Mouse (Mus musculus): Measurements from ENCODE around the gene Tbck. TPM values are rescaled to one million over a fixed set of nuclear protein-coding genes. Genes with fewer than 3 reads are reported as not detected.

The Tbck gene
- polyA plus RNA-seq, 1 experiment from 2014 or later: 14.5 TPM

DNA sequence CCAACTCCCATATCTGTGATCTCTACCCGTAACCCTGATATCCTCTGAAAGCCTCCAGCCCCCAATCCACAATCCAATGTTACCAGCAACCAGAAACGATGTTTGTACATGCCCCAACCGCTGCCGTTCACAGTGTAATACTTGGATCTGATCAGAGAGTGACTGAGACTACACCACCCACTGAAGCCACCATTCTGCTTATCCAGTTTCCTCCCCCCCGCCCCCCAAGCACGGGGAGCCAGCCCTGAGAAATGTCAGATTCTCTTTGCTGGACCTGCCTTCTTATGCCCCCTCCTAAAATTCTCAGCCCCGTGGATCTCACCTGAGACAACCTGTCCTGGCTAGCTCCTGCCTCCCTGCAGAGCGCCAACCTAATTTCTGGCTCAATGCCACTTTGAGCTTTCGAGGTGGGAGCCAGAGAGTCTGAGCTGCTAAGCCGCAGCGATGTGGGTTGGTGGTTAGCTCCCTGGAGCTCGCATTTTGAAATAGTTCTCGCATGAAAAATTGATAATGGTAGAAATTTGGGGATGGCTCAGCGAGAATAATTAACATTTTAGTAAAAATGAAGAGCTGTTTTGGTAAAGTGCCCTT is 180.5 kb downstream of the Tbck start:
- Histone ChIP-seq H3K9me3 (replicated peaks; ENCODE audit: control insufficient read depth, low read length) (no peaks in the 10 kb centered on the region), H3K27ac (ENCODE audit: low read length) (no peak overlapping the region), H3K4me1 (ENCODE audit: control insufficient read depth, insufficient read depth, low read length) (peaks cover 8% of the 10 kb centered on the region), H3K4me2 (ENCODE audit: low read depth, low read length) (no peak overlapping the region), H3K36me3 (ENCODE audit: control insufficient read depth, insufficient read depth) (no peaks in the 10 kb centered on the region), H3K4me3 (ENCODE audit: low read length) (no peak overlapping the region), H3K27me3 (ENCODE audit: control insufficient read depth, insufficient read depth, low read length) (no peaks in the 10 kb centered on the region), H3K9ac (ENCODE audit: low read length) (no peak overlapping the region)
- ATAC-seq (replicated peaks; ENCODE audit: extremely low read depth, insufficient read depth, low FRiP score): no peak
- WGBS: 65% methylated on average over 14 of the region's 14 CpGs

DNA sequence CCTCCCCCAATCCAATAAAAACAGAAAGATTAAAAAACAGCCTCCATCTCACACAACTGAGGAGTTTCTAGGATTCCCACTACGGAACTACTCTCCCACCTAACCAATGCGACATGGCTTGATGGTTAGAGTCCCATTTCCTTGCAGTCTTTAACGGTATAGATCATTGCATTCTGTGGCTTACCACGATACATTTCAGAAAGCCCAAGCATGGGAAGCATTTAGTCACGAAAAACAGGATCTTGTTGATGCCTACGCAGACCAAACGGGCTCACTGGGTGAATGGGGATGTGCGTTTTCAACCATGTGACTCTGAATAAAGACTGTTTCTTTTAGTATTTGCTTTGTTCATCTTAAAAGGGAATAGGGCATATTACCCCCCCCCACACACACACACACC is 181.0 kb downstream of the Tbck start:
- no peak for ATAC-seq (replicated peaks; ENCODE audit: extremely low read depth, insufficient read depth, low FRiP score)

DNA sequence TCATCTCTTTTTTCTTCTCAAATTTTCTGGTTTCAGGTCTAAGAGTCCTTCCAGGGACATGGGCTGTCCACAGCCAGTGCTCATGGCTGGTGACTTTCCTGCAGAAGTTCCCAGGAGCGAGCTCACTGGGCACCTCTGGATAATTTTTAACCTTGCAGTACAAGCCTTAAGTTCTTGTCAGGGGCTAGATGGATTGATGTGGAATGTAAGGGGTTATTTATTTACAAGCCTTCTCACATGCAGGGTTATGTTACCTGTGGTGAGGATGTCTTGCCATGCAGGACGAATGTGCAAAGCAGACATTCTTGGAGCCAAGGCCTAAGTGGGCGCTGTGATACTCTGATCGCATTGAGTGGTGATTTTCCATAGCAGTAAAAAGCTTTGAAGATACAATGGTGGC is 181.7 kb downstream of the Tbck start:
- H3K9me3 ChIP-seq (replicated peaks; ENCODE audit: control insufficient read depth, low read length): no peaks in the 10 kb centered on the region
- H3K27ac ChIP-seq (ENCODE audit: low read length): no peak overlapping the region
- H3K4me3 ChIP-seq (ENCODE audit: low read length): no peak overlapping the region
- no peaks in the 10 kb centered on the region for H3K27me3 ChIP-seq (ENCODE audit: control insufficient read depth, insufficient read depth, low read length)
- H3K36me3 ChIP-seq (ENCODE audit: control insufficient read depth, insufficient read depth): no peaks in the 10 kb centered on the region
- H3K4me2 ChIP-seq (ENCODE audit: low read depth, low read length): no peak overlapping the region
- 88% methylated on average over 4 of the region's 4 CpGs for WGBS
- no peak for ATAC-seq (replicated peaks; ENCODE audit: extremely low read depth, insufficient read depth, low FRiP score)
- no peak overlapping the region for H3K9ac ChIP-seq (ENCODE audit: low read length)
- H3K4me1 ChIP-seq (ENCODE audit: control insufficient read depth, insufficient read depth, low read length): peaks cover 6% of the 10 kb centered on the region

More for the DNA sequence above, 181.0 kb downstream of the Tbck start:
- Histone ChIP-seq H3K36me3 (ENCODE audit: control insufficient read depth, insufficient read depth) (no peaks in the 10 kb centered on the region), H3K27me3 (ENCODE audit: control insufficient read depth, insufficient read depth, low read length) (no peaks in the 10 kb centered on the region), H3K9ac (ENCODE audit: low read length) (no peak overlapping the region), H3K9me3 (replicated peaks; ENCODE audit: control insufficient read depth, low read length) (no peaks in the 10 kb centered on the region), H3K4me1 (ENCODE audit: control insufficient read depth, insufficient read depth, low read length) (peaks cover 8% of the 10 kb centered on the region), H3K4me3 (ENCODE audit: low read length) (no peak overlapping the region), H3K4me2 (ENCODE audit: low read depth, low read length) (no peak overlapping the region), H3K27ac (ENCODE audit: low read length) (no peak overlapping the region)
- 78% methylated on average over 8 of the region's 8 CpGs for WGBS

DNA sequence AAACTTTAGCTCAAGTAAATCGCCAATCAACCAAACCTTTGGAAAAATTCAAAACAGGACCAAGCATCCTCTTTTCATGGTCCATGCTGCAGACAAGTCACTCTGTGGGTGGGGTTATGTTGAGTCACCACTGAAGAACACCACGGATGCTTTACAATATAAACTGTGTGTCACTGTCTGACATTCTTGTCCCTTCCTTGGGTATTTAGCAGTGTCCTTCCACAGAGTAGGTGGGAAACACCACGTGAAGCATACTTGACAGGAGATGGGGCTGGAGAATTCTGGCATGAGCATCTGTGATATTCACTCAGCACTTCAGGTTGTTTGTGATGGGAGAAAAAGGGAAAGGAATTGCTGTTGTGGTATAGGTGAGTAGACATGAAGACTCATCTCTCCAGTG is 183.0 kb downstream of the Tbck start:
- Histone ChIP-seq H3K36me3 (ENCODE audit: control insufficient read depth, insufficient read depth) (no peaks in the 10 kb centered on the region), H3K4me3 (ENCODE audit: low read length) (no peak overlapping the region), H3K4me1 (ENCODE audit: control insufficient read depth, insufficient read depth, low read length) (peaks cover 6% of the 10 kb centered on the region), H3K4me2 (ENCODE audit: low read depth, low read length) (no peak overlapping the region), H3K27ac (ENCODE audit: low read length) (no peak overlapping the region), H3K9me3 (replicated peaks; ENCODE audit: control insufficient read depth, low read length) (no peaks in the 10 kb centered on the region), H3K27me3 (ENCODE audit: control insufficient read depth, insufficient read depth, low read length) (no peaks in the 10 kb centered on the region), H3K9ac (ENCODE audit: low read length) (no peak overlapping the region)
- WGBS: 74% methylated on average over 3 of the region's 3 CpGs
- ATAC-seq (replicated peaks; ENCODE audit: extremely low read depth, insufficient read depth, low FRiP score): no peak

DNA sequence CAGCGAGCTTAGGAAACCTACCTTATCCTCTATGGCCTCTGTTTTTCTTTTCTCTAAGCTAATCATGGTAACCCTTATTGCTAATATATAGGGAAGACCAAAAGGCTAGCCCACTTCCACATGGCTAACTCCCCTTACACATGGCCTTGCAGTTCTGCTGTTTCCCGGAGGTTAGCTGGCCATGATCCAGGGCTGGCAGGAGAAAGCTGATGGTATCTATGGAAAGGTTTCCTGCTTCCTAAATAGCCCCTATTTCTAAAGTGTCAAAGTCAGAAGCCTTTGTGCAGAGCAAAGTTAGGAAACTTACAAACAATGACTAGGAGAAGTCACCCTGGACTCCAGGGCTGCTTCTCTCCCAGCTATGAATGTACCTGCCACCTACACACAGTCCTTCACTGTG is 184.9 kb downstream of the Tbck start:
- Histone ChIP-seq H3K27me3 (ENCODE audit: control insufficient read depth, insufficient read depth, low read length) (no peaks in the 10 kb centered on the region), H3K4me3 (ENCODE audit: low read length) (no peak overlapping the region), H3K9me3 (replicated peaks; ENCODE audit: control insufficient read depth, low read length) (no peaks in the 10 kb centered on the region), H3K27ac (ENCODE audit: low read length) (no peak overlapping the region), H3K4me1 (ENCODE audit: control insufficient read depth, insufficient read depth, low read length) (peaks cover 6% of the 10 kb centered on the region), H3K9ac (ENCODE audit: low read length) (no peak overlapping the region), H3K36me3 (ENCODE audit: control insufficient read depth, insufficient read depth) (no peaks in the 10 kb centered on the region), H3K4me2 (ENCODE audit: low read depth, low read length) (no peak overlapping the region)
- WGBS: 39% methylated on average over 2 of the region's 2 CpGs
- no peak for ATAC-seq (replicated peaks; ENCODE audit: extremely low read depth, insufficient read depth, low FRiP score)

DNA sequence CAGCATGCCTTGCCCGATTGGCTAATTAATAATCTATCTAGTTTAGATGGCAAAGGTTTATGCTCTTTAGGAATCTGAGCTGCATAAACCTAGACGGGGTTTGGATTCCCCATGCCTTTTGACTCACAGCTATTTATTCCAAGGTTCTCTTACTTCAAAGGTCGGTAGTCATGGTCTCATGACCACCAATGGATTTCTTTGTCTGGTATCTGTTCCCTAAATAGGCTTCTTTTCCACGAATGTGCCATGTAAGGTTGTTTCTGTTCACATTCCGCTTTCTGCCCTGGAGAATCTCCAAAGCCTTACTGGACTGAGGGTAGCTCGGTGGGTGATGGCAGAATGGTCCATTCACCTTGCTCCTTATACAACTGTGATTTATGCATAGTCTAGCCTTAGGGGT is 186.1 kb downstream of the Tbck start:
- WGBS: 79% methylated on average over 6 of the region's 6 CpGs
- Histone ChIP-seq H3K36me3 (ENCODE audit: control insufficient read depth, insufficient read depth) (no peaks in the 10 kb centered on the region), H3K9ac (ENCODE audit: low read length) (no peak overlapping the region), H3K4me3 (ENCODE audit: low read length) (no peak overlapping the region), H3K4me1 (ENCODE audit: control insufficient read depth, insufficient read depth, low read length) (peaks cover 6% of the 10 kb centered on the region), H3K9me3 (replicated peaks; ENCODE audit: control insufficient read depth, low read length) (no peaks in the 10 kb centered on the region), H3K4me2 (ENCODE audit: low read depth, low read length) (no peak overlapping the region), H3K27me3 (ENCODE audit: control insufficient read depth, insufficient read depth, low read length) (no peaks in the 10 kb centered on the region), H3K27ac (ENCODE audit: low read length) (no peak overlapping the region)
- ATAC-seq (replicated peaks; ENCODE audit: extremely low read depth, insufficient read depth, low FRiP score): no peak

DNA sequence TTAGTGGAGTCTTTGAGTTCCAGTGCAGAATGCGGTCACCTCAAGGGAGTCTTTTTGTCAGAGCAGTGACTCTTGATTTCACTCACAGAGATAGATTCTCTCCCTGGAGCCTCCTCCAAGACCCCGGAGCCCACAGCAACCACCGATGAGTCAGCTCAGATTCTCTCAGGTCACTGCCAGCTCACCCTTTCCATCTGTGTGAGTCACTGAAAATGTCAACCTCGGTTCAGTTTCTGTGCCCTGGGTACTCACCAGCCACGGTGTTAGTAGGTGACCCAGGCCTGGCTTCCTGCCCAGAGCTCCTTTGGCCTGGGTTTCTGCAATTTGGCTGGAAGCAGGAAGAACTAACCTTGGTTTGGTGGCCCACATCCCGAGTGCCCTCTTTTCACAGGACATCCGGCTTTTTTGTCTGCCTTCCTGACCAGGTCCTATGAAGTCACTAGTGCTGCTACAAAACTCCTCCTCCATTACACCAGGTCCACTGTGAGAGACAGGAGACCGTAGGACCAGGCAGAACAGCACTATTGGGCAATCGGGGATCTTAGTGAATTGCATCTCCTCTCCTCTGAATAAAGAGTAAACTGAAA is 187.5 kb downstream of the Tbck start:
- H3K27ac ChIP-seq (ENCODE audit: low read length): no peak overlapping the region
- 0 out of 2 replicates have a peak, but pooled peaks have one; percentile 46 for ATAC-seq (replicated peaks; ENCODE audit: extremely low read depth, insufficient read depth, low FRiP score)
- no peak overlapping the region for H3K9ac ChIP-seq (ENCODE audit: low read length)
- no peaks in the 10 kb centered on the region for H3K27me3 ChIP-seq (ENCODE audit: control insufficient read depth, insufficient read depth, low read length)
- 60% methylated on average over 9 of the region's 9 CpGs for WGBS
- no peak overlapping the region for H3K4me3 ChIP-seq (ENCODE audit: low read length)
- no peak overlapping the region for H3K4me2 ChIP-seq (ENCODE audit: low read depth, low read length)
- H3K4me1 ChIP-seq (ENCODE audit: control insufficient read depth, insufficient read depth, low read length): peaks cover 6% of the 10 kb centered on the region
- H3K36me3 ChIP-seq (ENCODE audit: control insufficient read depth, insufficient read depth): no peaks in the 10 kb centered on the region
- H3K9me3 ChIP-seq (replicated peaks; ENCODE audit: control insufficient read depth, low read length): no peaks in the 10 kb centered on the region

DNA sequence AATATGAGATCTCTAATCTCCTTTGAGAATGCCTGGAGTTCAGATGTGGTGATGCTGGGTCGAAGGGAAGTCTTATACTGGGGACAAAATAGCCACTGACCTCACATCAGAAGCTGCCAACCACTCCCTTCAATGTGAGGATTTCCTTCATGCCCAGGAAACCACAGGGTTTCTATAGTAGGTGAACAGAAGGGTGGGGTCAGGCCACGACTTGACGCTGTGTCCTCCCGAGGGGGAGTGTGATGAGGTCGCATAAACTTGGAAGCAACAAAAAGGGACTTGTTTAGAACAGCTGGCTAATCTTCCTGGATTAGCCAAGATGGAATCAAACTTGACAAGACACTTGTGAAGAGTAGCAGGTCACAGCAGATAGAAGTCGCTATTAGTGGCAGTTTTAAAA is 189.3 kb downstream of the Tbck start:
- 52% methylated on average over 6 of the region's 6 CpGs for WGBS
- H3K9me3 ChIP-seq (replicated peaks; ENCODE audit: control insufficient read depth, low read length): no peaks in the 10 kb centered on the region
- no peaks in the 10 kb centered on the region for H3K27me3 ChIP-seq (ENCODE audit: control insufficient read depth, insufficient read depth, low read length)
- no peak overlapping the region for H3K4me2 ChIP-seq (ENCODE audit: low read depth, low read length)
- no peak for ATAC-seq (replicated peaks; ENCODE audit: extremely low read depth, insufficient read depth, low FRiP score)
- peaks cover 16% of the 10 kb centered on the region for H3K4me1 ChIP-seq (ENCODE audit: control insufficient read depth, insufficient read depth, low read length)
- no peak overlapping the region for H3K9ac ChIP-seq (ENCODE audit: low read length)
- H3K4me3 ChIP-seq (ENCODE audit: low read length): no peak overlapping the region
- H3K36me3 ChIP-seq (ENCODE audit: control insufficient read depth, insufficient read depth): no peaks in the 10 kb centered on the region
- H3K27ac ChIP-seq (ENCODE audit: low read length): no peak overlapping the region

DNA sequence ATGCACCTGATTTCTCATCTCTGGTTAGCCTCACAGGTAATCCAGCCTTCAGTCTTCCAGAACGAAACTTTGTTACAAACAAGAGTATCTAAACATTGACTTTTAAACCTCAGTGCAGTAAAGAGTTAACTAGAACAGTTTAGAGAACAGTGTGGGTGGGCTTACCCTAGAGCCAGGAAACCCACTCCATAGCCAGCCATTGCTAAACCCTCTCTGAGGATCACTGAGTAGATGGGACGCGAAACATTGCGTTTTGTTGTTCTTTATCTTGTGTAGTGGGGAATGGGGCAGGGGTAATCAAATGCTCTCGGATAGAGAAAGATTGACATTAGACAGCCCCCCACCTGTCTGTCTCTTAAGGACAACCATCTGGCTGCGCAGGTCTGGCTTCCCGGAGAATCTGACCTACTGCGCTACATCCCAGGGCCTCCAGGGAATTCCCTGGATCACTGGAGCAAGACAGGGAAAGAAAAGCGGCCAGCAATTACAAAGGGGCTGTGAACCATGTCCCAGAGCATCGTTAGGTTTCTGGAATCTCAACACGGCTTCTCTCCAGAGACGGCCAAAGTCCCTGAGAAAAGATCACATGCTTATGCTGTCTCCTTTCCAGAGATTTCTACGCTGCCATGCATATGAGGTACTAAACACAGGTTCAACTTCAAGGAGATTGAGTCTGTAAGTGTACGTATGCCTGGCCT is 192.2 kb downstream of the Tbck start:
- no peak overlapping the region for H3K4me3 ChIP-seq (ENCODE audit: low read length)
- H3K27ac ChIP-seq (ENCODE audit: low read length): no peak overlapping the region
- no peaks in the 10 kb centered on the region for H3K9me3 ChIP-seq (replicated peaks; ENCODE audit: control insufficient read depth, low read length)
- no peak overlapping the region for H3K9ac ChIP-seq (ENCODE audit: low read length)
- ATAC-seq (replicated peaks; ENCODE audit: extremely low read depth, insufficient read depth, low FRiP score): 0 out of 2 replicates have a peak, but pooled peaks have one; percentile 33
- WGBS: 59% methylated on average over 14 of the region's 14 CpGs
- H3K4me1 ChIP-seq (ENCODE audit: control insufficient read depth, insufficient read depth, low read length): peaks cover 10% of the 10 kb centered on the region
- H3K36me3 ChIP-seq (ENCODE audit: control insufficient read depth, insufficient read depth): no peaks in the 10 kb centered on the region
- H3K27me3 ChIP-seq (ENCODE audit: control insufficient read depth, insufficient read depth, low read length): no peaks in the 10 kb centered on the region
- no peak overlapping the region for H3K4me2 ChIP-seq (ENCODE audit: low read depth, low read length)
